Mouse (Mus musculus) stomach, embryonic 14.5 days (tissue): ENCODE results near the gene Stab1. TPM values are rescaled to one million over a fixed set of nuclear protein-coding genes. Genes with fewer than 3 reads are reported as not detected.

Experiments used
- ATAC-seq: fragments of 200-750 bp; cut with Nextera tagmentation; 2 replicates; pipeline ENCODE4 v1.8.0; 2017; ENCODE audit warnings: low read depth, moderate TSS enrichment; ENCODE audit not compliant: insufficient number of reproducible peaks, insufficient read depth, low FRiP score
- H3K27ac ChIP-seq: fragments of 300-500 bp; sonication (generic); 2 replicates; pipeline ENCODE4 v1.5.1; 2014; ENCODE audit warnings: mild to moderate bottlenecking, low read length, moderate library complexity, mixed read lengths
- H3K27me3 ChIP-seq: fragments of 300-500 bp; sonication (generic); 2 replicates; pipeline ENCODE4 v1.6.1; 2014; ENCODE audit warnings: low read length, control low read depth, mixed read lengths; ENCODE audit not compliant: control insufficient read depth, insufficient read depth
- H3K36me3 ChIP-seq: fragments of 300-500 bp; sonication (generic); 2 replicates; pipeline ENCODE4 v1.6.1; 2014; ENCODE audit warnings: mild to moderate bottlenecking, control low read depth, low read length, moderate library complexity, mixed read lengths; ENCODE audit not compliant: control insufficient read depth, insufficient read depth
- H3K4me1 ChIP-seq: fragments of 300-500 bp; sonication (generic); 2 replicates; pipeline ENCODE4 v1.6.1; 2014; ENCODE audit warnings: low read length, control low read depth, mixed read lengths; ENCODE audit not compliant: control insufficient read depth, insufficient read depth
- H3K4me2 ChIP-seq: fragments of 300-500 bp; sonication (generic); replicated peaks from 2 replicates; pipeline ENCODE4 v1.6.1; 2014; ENCODE audit warnings: low read depth, low read length, control low read depth
- H3K4me3 ChIP-seq: fragments of 300-500 bp; sonication (generic); 2 replicates; pipeline ENCODE4 v1.5.1; 2014; ENCODE audit warnings: low read depth, low read length, control low read depth
- H3K9ac ChIP-seq: fragments of 300-500 bp; sonication (generic); replicated peaks from 2 replicates; pipeline ENCODE4 v1.6.1; 2014; ENCODE audit warnings: low read depth, mild to moderate bottlenecking, control low read depth, low read length, moderate library complexity, mixed read lengths
- H3K9me3 ChIP-seq: fragments of 300-500 bp; sonication (generic); 2 replicates; pipeline ENCODE4 v1.6.1; 2016; ENCODE audit warnings: low read depth, low read length, control low read depth; ENCODE audit not compliant: control insufficient read depth
- whole genome bisulfite sequencing: fragments of 180-500 bp; shearing (Covaris S2); extraction: QIAGEN DNeasy Blood & Tissue Kit; methylation state at CpG from one replicate; pipeline ENCODE4 v1.1.7; 2014; 5-methylcytosine and 5-hydroxymethylcytosine counted together
- polyA plus RNA-seq: library from polyadenylated mRNA; unstranded; fragments of >200 nt; fragmentation: Nextera tagmentation; extraction: Ambion mirVana; gene quantifications from 2 replicates; pipeline ENCODE4 v1.2.1, GENCODE M21; 2014

The Stab1 gene
- polyA plus RNA-seq, 1 experiment from 2014 or later, result 54.4 TPM

- WGBS, result 88% methylated on average over 7 of the region's 7 CpGs
- H3K36me3 ChIP-seq, result peaks cover 83% of the 10 kb centered on the region
- H3K9me3 ChIP-seq, result no peaks in the 10 kb centered on the region
- no peak overlapping the region for H3K4me3 ChIP-seq
- H3K27me3 ChIP-seq, result no peaks in the 10 kb centered on the region
- no peak for ATAC-seq
- no peak overlapping the region for H3K4me2 ChIP-seq
- no peak overlapping the region for H3K9ac ChIP-seq
- no peak overlapping the region for H3K27ac ChIP-seq
- H3K4me1 ChIP-seq, result peaks cover 7% of the 10 kb centered on the region; the same call in 1 of the 2 replicates
These were observed 31.2 kb upstream of the Stab1 start for GRCm38 (mm10) chr14:31199599-31199998.

- H3K9me3 ChIP-seq, result no peaks in the 10 kb centered on the region
- H3K27ac ChIP-seq, result no peak overlapping the region
- H3K9ac ChIP-seq, result no peak overlapping the region
- peaks cover 4% of the 10 kb centered on the region; the same call in 1 of the 2 replicates for H3K4me1 ChIP-seq
- peaks cover 78% of the 10 kb centered on the region for H3K36me3 ChIP-seq
- no peak for ATAC-seq
- H3K4me3 ChIP-seq, result no peak overlapping the region
- 74% methylated on average over 16 of the region's 16 CpGs for WGBS
- no peak overlapping the region for H3K4me2 ChIP-seq
- no peaks in the 10 kb centered on the region for H3K27me3 ChIP-seq
These were observed 29.4 kb upstream of the Stab1 start for GRCm38 (mm10) chr14:31197547-31198516.

- Histone ChIP-seq H3K9ac (no peak overlapping the region), H3K27me3 (no peaks in the 10 kb centered on the region), H3K27ac (no peak overlapping the region), H3K4me2 (no peak overlapping the region), H3K36me3 (peaks cover 77% of the 10 kb centered on the region), H3K4me1 (peaks cover 4% of the 10 kb centered on the region; the same call in 1 of the 2 replicates), H3K4me3 (no peak overlapping the region), H3K9me3 (no peaks in the 10 kb centered on the region)
- no peak for ATAC-seq
These were observed 27.5 kb upstream of the Stab1 start for GRCm38 (mm10) chr14:31195968-31196367.

GRCm38 (mm10) chr14:31195521-31195920, 27.1 kb upstream of the Stab1 start:
- no peak overlapping the region for H3K9ac ChIP-seq
- no peak for ATAC-seq
- H3K4me3 ChIP-seq, result no peak overlapping the region
- H3K27ac ChIP-seq, result 0 out of 2 replicates have a peak overlapping the region, but pooled peaks have one; percentile 15
- 92% methylated on average over 4 of the region's 4 CpGs for WGBS
- H3K36me3 ChIP-seq, result peaks cover 78% of the 10 kb centered on the region
- no peaks in the 10 kb centered on the region for H3K27me3 ChIP-seq
- peaks cover 4% of the 10 kb centered on the region; the same call in 1 of the 2 replicates for H3K4me1 ChIP-seq
- no peak overlapping the region for H3K4me2 ChIP-seq
- no peaks in the 10 kb centered on the region for H3K9me3 ChIP-seq

- H3K27me3 ChIP-seq, result no peaks in the 10 kb centered on the region
- WGBS, result 74% methylated on average over 14 of the region's 14 CpGs
- H3K27ac ChIP-seq, result 0 out of 2 replicates have a peak overlapping the region, but pooled peaks have one; percentile 15
- no peak overlapping the region for H3K4me2 ChIP-seq
- H3K36me3 ChIP-seq, result peaks cover 80% of the 10 kb centered on the region
- H3K9ac ChIP-seq, result no peak overlapping the region
- ATAC-seq, result no peak
- no peak overlapping the region for H3K4me3 ChIP-seq
- peaks cover 4% of the 10 kb centered on the region; the same call in 1 of the 2 replicates for H3K4me1 ChIP-seq
- no peaks in the 10 kb centered on the region for H3K9me3 ChIP-seq
These were observed 26.6 kb upstream of the Stab1 start for GRCm38 (mm10) chr14:31194891-31195513.

- Histone ChIP-seq H3K36me3 (peaks cover 80% of the 10 kb centered on the region), H3K27me3 (no peaks in the 10 kb centered on the region)
These were observed 26.0 kb upstream of the Stab1 start for GRCm38 (mm10) chr14:31194441-31194840.

GRCm38 (mm10) chr14:31193791-31194190, 25.4 kb upstream of the Stab1 start:
- no peak for ATAC-seq
- H3K4me2 ChIP-seq, result no peak overlapping the region
- H3K4me1 ChIP-seq, result peaks cover 4% of the 10 kb centered on the region; the same call in 1 of the 2 replicates
- 77% methylated on average over 7 of the region's 7 CpGs for WGBS
- no peaks in the 10 kb centered on the region for H3K27me3 ChIP-seq
- no peak overlapping the region for H3K9ac ChIP-seq
- no peaks in the 10 kb centered on the region for H3K9me3 ChIP-seq
- H3K36me3 ChIP-seq, result peaks cover 80% of the 10 kb centered on the region
- no peak overlapping the region for H3K4me3 ChIP-seq
- H3K27ac ChIP-seq, result no peak overlapping the region

More at GRCm38 (mm10) chr14:31194441-31194840, 26.0 kb upstream of the Stab1 start:
- H3K27ac ChIP-seq, result no peak overlapping the region
- H3K9ac ChIP-seq, result no peak overlapping the region
- WGBS, result 92% methylated on average over 2 of the region's 2 CpGs
- no peak overlapping the region for H3K4me2 ChIP-seq
- H3K4me1 ChIP-seq, result peaks cover 4% of the 10 kb centered on the region; the same call in 1 of the 2 replicates
- H3K4me3 ChIP-seq, result no peak overlapping the region
- H3K9me3 ChIP-seq, result no peaks in the 10 kb centered on the region
- ATAC-seq, result no peak

GRCm38 (mm10) chr14:31191936-31192335, 23.5 kb upstream of the Stab1 start:
- 75% methylated on average over 2 of the region's 2 CpGs for whole genome bisulfite sequencing

More at GRCm38 (mm10) chr14:31191936-31192335, 23.5 kb upstream of the Stab1 start:
- no peak overlapping the region for H3K4me2 ChIP-seq
- no peak overlapping the region for H3K9ac ChIP-seq
- H3K27me3 ChIP-seq, result no peaks in the 10 kb centered on the region
- H3K4me3 ChIP-seq, result no peak overlapping the region
- ATAC-seq, result no peak
- peaks cover 4% of the 10 kb centered on the region; the same call in 1 of the 2 replicates for H3K4me1 ChIP-seq
- peaks cover 88% of the 10 kb centered on the region for H3K36me3 ChIP-seq
- H3K9me3 ChIP-seq, result no peaks in the 10 kb centered on the region
- H3K27ac ChIP-seq, result no peak overlapping the region
